Mouse (Mus musculus) testis, adult 2 months (tissue): ENCODE results near the gene Elane. TPM values are rescaled to one million over a fixed set of nuclear protein-coding genes. Genes with fewer than 3 reads are reported as not detected.

ENCODE experiments used
- H3K27ac ChIP-seq: fragments of 200-500 bp; 2 replicates; pipeline ENCODE4 v1.5.1; 2012; ENCODE audit warnings: low read depth, low read length; ENCODE audit not compliant: control insufficient read depth, insufficient read depth
- H3K27me3 ChIP-seq: fragments of 200-500 bp; 2 replicates; pipeline ENCODE4 v1.6.1; 2012; ENCODE audit warnings: mild to moderate bottlenecking, low read length, moderate library complexity; ENCODE audit not compliant: control insufficient read depth, insufficient read depth
- H3K36me3 ChIP-seq: fragments of 200-500 bp; 2 replicates; pipeline ENCODE4 v1.6.1; 2012; ENCODE audit warnings: mild to moderate bottlenecking, low read length; ENCODE audit not compliant: control insufficient read depth, insufficient read depth
- H3K4me1 ChIP-seq: fragments of 200-500 bp; 2 replicates; pipeline ENCODE4 v1.6.1; 2012; ENCODE audit warnings: low read length; ENCODE audit not compliant: control insufficient read depth, insufficient read depth
- H3K4me3 ChIP-seq: fragments of 200-500 bp; 2 replicates; pipeline ENCODE4 v1.5.1; 2012; ENCODE audit warnings: low read depth, mild to moderate bottlenecking, low read length, moderate library complexity, mixed read lengths; ENCODE audit not compliant: control insufficient read depth
- CTCF ChIP-seq: fragments of 200-500 bp; IDR thresholded peaks from 2 replicates; pipeline ENCODE4 v1.5.1; 2012; ENCODE audit warnings: low read depth, mild to moderate bottlenecking, inconsistent platforms, low read length, moderate library complexity; ENCODE audit not compliant: control insufficient read depth, insufficient read depth, insufficient replicate concordance
- POLR2A ChIP-seq: fragments of 200-500 bp; IDR thresholded peaks from 2 replicates; pipeline ENCODE4 v1.6.1; 2012; ENCODE audit warnings: low read depth, mild to moderate bottlenecking, inconsistent platforms, low read length, moderate library complexity; ENCODE audit not compliant: control insufficient read depth
- polyA plus RNA-seq: library from polyadenylated mRNA; depleted of rRNA; stranded (reverse); fragments of >200 nt; gene quantifications from 2 replicates; pipeline ENCODE4 v1.2.3, GENCODE M21; 2012

Gene Elane
- polyA plus RNA-seq, 1 experiment = 0.11 TPM

DNA sequence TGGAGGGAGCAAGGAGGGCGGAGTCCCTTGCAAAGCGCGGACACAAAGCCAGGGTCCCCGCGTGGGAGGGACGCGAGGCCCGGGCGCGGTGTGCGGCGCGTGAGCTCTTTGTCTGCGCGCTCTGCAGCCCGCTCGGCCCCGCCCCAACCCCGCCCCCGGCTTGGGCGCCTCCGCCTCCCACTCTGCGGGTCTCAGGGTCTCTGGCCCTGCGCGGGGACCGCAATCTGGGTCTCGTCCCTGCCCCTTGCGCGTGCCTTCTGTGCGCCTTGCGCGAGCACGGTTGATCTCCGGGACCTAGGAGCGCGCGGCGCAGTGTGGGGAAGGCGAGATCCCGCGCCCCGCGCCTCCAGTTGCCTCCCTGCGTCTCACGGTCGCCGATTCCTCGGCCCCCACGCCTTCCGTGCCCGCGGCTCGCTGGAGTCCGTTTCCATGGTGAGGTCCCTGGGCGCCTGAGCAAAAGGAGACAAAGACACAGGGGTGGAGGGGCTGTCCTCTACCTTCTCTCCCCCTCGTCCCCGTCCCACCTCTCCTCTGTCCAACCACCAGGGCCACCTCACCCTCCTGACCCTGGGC, 11.7 kb upstream of the Elane start, which contains the start of the genes Prtn3 and Plppr3:
Gene Prtn3 (plus strand): TSS at position 187 of the 573 bp plus-strand sequence.
Gene Plppr3 (minus strand): TSS at position 345 of the 573 bp plus-strand sequence.
- Histone ChIP-seq H3K27me3 (no peaks in the 10 kb centered on the region), H3K4me3 (peak within 1 kb of the TSS; percentile 64), H3K27ac (no peak within 1 kb of the TSS), H3K4me1 (peaks cover 8% of the 10 kb centered on the region), H3K36me3 (no peaks in the 10 kb centered on the region)
- TF ChIP-seq CTCF (no peak), POLR2A (no peak)

DNA sequence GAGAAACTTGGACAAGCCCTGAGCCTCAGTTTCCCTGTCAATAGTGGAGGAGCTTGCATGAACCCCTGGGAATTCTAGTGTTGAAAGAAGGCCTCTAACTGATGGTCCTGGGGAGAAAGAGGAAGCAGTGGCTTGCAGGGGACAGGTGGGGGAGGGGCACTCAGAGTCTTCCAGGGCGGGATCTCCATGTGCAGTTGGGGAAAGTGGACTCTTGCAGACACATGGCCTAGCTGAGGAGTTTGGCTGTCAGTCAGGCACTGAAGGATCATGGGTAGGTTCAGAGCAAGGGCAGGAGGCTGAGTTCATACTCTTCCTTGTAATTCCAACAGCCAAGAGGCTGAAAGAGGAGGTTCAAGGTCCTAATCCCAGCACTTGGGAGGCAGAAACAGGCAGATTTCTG, 8.9 kb upstream of the Elane start:
- Histone ChIP-seq H3K4me1 (peaks cover 15% of the 10 kb centered on the region), H3K27me3 (no peaks in the 10 kb centered on the region), H3K27ac (no peak overlapping the region), H3K4me3 (no peak overlapping the region), H3K36me3 (no peaks in the 10 kb centered on the region)
- no peak for TF ChIP-seq POLR2A

DNA sequence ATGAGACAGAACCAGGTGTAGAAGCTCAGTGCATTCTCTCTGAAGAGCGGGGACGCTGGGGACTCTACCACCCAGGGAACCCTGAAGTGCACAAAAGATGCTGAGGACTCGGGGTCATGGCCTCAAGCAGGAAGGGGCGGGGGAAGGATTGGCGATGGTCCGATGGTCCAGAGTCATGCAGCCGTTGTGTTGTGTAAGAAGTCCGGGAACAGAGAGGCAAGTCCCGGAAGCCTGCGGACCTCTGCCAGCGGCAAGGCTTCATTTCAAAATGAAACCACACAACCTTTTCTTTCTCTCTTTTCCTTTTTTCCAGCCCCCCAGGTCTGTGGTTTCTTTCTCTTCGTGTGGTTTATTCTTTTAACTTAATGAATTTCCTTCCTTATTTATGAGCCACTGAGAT, 8.3 kb upstream of the Elane start:
- no peaks in the 10 kb centered on the region for H3K36me3 ChIP-seq
- H3K4me1 ChIP-seq = peaks cover 16% of the 10 kb centered on the region
- no peak overlapping the region for H3K4me3 ChIP-seq
- TF ChIP-seq CTCF (no peak), POLR2A (no peak)
- no peak overlapping the region for H3K27ac ChIP-seq
- no peaks in the 10 kb centered on the region for H3K27me3 ChIP-seq

DNA sequence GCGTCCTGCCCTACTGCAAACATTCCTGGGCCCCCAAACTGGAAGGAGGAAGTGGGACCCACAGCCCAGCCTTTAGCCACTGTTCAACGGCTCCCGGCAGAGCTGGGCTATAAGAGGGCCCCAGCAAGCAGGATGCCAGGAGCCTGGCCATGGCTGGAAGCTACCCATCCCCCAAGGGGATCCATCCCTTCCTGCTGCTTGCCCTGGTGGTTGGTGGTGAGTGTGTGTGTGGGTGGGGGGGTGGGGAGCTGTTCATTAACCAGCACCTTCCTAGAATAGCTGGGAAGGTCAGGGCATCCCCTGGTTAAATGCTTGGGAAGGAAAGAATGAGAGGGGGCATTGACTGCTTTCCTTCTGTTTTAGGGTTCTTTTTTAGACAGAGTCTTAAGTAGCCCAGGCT, 6.5 kb upstream of the Elane start:
- H3K4me3 ChIP-seq = no peak overlapping the region
- H3K27me3 ChIP-seq = no peaks in the 10 kb centered on the region
- H3K27ac ChIP-seq = no peak overlapping the region
- no peak for TF ChIP-seq CTCF
- TF ChIP-seq POLR2A = no peak
- no peaks in the 10 kb centered on the region for H3K36me3 ChIP-seq
- H3K4me1 ChIP-seq = peaks cover 17% of the 10 kb centered on the region

DNA sequence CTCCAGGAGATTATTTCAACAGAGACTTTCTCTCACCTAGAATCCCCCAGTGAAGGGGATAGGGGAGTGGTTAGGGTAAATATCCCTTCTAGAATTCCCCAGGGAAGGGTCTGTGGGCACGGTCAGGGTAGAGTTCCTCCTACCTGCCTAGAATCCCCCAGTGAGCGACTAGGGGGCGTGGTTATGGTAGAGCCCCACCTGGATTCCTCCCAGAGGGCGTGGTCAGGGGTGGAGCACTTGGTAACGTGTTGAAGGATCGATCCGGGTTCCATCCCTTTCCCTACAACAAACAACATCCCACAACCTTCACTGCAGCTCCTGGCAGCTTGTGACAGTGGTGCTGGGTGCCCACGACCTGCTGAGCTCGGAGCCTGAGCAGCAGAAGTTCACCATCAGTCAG, 5.3 kb upstream of the Elane start:
- TF ChIP-seq POLR2A (no peak), CTCF (no peak)
- Histone ChIP-seq H3K4me3 (no peak overlapping the region), H3K27ac (no peak overlapping the region), H3K36me3 (no peaks in the 10 kb centered on the region), H3K4me1 (peaks cover 15% of the 10 kb centered on the region), H3K27me3 (no peaks in the 10 kb centered on the region)

DNA sequence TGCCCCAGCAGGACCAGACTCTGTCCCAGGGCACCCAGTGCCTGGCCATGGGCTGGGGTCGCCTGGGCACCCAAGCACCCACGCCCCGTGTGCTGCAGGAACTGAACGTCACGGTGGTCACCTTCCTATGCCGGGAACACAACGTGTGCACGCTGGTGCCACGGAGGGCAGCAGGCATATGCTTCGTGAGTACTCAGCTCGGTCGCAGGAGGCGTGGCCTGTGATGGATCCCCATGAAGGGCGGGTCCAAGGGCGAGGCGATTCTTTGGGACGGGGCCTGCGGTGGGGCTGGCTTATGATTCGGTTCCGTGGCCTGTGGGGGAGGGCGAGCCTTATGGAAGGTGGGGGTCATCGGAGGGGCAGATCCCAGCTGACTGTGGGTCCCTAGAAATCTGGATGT, 4.1 kb upstream of the Elane start:
- Histone ChIP-seq H3K36me3 (no peaks in the 10 kb centered on the region), H3K4me1 (peaks cover 15% of the 10 kb centered on the region), H3K27ac (no peak overlapping the region), H3K4me3 (no peak overlapping the region), H3K27me3 (no peaks in the 10 kb centered on the region)
- TF ChIP-seq CTCF = no peak
- TF ChIP-seq POLR2A = no peak

DNA sequence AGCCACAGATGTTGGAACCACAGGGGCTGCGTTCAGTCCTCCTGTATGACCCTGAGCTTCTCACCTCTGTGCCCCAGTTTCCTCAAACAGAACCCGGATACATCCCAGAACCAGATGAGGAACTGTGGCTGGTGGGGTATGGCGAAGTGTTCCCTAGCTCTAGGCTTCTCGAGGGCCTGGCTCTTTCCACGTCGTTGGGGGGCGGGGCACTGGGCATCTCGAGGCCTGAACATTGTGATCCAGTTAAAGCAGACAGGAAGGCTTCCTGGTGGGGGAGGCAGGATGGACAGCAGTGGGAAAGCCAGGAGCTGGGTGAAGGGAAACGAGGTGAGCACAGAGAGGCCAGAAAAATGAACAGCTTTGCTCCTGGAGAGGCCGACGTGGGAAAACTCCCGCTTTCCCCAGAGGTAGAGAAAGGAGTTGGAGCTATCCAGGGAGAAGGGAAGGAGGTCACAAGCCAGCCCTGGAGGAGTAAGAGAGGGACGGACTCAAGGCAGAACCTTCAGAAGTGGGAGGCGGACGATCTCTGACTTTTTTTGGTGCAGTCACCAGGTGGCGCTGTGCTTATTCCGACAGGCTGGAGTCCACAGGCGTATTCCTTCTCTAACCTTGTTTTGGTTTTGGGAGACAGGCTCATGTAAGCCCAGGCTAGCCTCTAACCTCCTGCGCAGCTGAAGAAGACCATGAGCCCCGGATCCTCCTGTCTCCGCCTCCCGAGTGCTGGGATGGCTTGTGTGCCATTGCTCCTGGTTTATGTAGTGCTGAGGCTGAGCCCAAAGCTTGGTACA, 2.6 kb upstream of the Elane start:
- no peaks in the 10 kb centered on the region for H3K27me3 ChIP-seq
- H3K4me3 ChIP-seq = no peak overlapping the region

More for the DNA sequence above, 2.6 kb upstream of the Elane start:
- H3K27ac ChIP-seq = no peak overlapping the region
- H3K4me1 ChIP-seq = peaks cover 15% of the 10 kb centered on the region
- no peaks in the 10 kb centered on the region for H3K36me3 ChIP-seq
- TF ChIP-seq POLR2A (no peak), CTCF (peak; percentile 83; the same call in 1 of the 2 replicates)
